Mouse (Mus musculus): ENCODE results near the gene Slc4a8.

- no peak for TF ChIP-seq CTCF (IDR thresholded peaks at IDR 0.05; ENCODE audit: borderline replicate concordance, insufficient read depth, low read length)
- no peak for TF ChIP-seq POLR2A (IDR thresholded peaks at IDR 0.05; ENCODE audit: low read depth, low read length)
These were observed 109.2 kb downstream of the Slc4a8 start for GRCm38 (mm10) chr15:100870775-100871106.

All from embryonic fibroblast, embryonic 13.5 days (primary cell).